Mouse (Mus musculus) testis, adult 2 months (tissue): ENCODE measurements around the gene Tmem236.

Experiments
- CTCF ChIP-seq: fragments of 200-500 bp; IDR thresholded peaks from 2 replicates; pipeline ENCODE4 v1.5.1; 2012; ENCODE audit warnings: low read depth, mild to moderate bottlenecking, inconsistent platforms, low read length, moderate library complexity; ENCODE audit not compliant: control insufficient read depth, insufficient read depth, insufficient replicate concordance
- POLR2A ChIP-seq: fragments of 200-500 bp; IDR thresholded peaks from 2 replicates; pipeline ENCODE4 v1.6.1; 2012; ENCODE audit warnings: low read depth, mild to moderate bottlenecking, inconsistent platforms, low read length, moderate library complexity; ENCODE audit not compliant: control insufficient read depth

DNA sequence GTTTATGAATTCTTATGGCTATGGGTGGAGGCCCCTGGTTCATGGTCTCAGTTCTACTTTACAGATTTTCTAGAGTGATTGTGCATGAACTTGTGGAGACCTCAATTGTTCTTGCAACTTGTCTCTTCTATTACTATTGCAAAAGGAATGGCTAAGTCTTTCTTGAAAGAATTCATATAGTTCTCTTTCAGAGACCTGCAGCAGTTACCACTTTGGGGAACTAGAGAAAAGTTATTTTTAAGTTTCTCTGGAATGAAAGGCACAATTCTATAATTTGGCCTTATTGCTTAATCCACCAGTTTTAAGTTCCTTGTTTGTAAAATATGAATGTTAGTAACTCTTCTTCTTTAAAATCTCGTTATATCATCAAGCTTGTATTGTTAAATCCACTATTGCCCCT lies 87.8 kb downstream of the Tmem236 start:
- TF ChIP-seq POLR2A (no peak), CTCF (no peak)
